Mouse (Mus musculus) forebrain, embryonic 15.5 days (tissue): ENCODE data around the gene Tjp2. TPM values are rescaled to one million over a fixed set of nuclear protein-coding genes. Genes with fewer than 3 reads are reported as not detected.
"Not testable (repeated sequence)": the region's sequence is repeated elsewhere in the genome, so short reads cannot be mapped to it uniquely, and the experiment has no call there.

Source experiments
- ATAC-seq: fragments of 200-750 bp; cut with Nextera tagmentation; replicated peaks from 2 replicates; pipeline ENCODE4 v1.8.0; 2017; ENCODE audit warnings: mild to moderate bottlenecking, moderate TSS enrichment, moderate library complexity
- H3K27ac ChIP-seq: fragments of 300-500 bp; sonication (generic); replicated peaks from 2 replicates; pipeline ENCODE4 v1.5.1; 2015; ENCODE audit warnings: mild to moderate bottlenecking, inconsistent platforms
- H3K27me3 ChIP-seq: fragments of 300-500 bp; sonication (generic); 2 replicates; pipeline ENCODE4 v1.6.1; 2015; ENCODE audit warnings: inconsistent platforms
- H3K36me3 ChIP-seq: fragments of 300-500 bp; sonication (generic); 2 replicates; pipeline ENCODE4 v1.6.1; 2015; ENCODE audit warnings: mild to moderate bottlenecking, inconsistent platforms
- H3K4me1 ChIP-seq: fragments of 300-500 bp; sonication (generic); 2 replicates; pipeline ENCODE4 v1.6.1; 2015; ENCODE audit warnings: inconsistent platforms
- H3K4me2 ChIP-seq: fragments of 300-500 bp; sonication (generic); replicated peaks from 2 replicates; pipeline ENCODE4 v1.6.1; 2015; ENCODE audit warnings: mild to moderate bottlenecking, inconsistent platforms
- H3K4me3 ChIP-seq: fragments of 300-500 bp; sonication (generic); 2 replicates; pipeline ENCODE4 v1.5.1; 2015; ENCODE audit warnings: mild to moderate bottlenecking, inconsistent platforms
- H3K9ac ChIP-seq: fragments of 300-500 bp; sonication (generic); replicated peaks from 2 replicates; pipeline ENCODE4 v1.6.1; 2015; ENCODE audit warnings: mild to moderate bottlenecking, inconsistent platforms
- H3K9me3 ChIP-seq: fragments of 300-500 bp; sonication (generic); 2 replicates; pipeline ENCODE4 v1.6.1; 2016; ENCODE audit warnings: inconsistent platforms
- WGBS: fragments of 180-500 bp; shearing (Covaris S2); methylation state at CpG from one replicate; pipeline ENCODE4 v1.1.7; 2015; ENCODE audit warnings: mixed read lengths; 5-methylcytosine and 5-hydroxymethylcytosine counted together
- polyA plus RNA-seq: library from polyadenylated mRNA; unstranded; fragments of >200 nt; fragmentation: Nextera tagmentation; extraction: Ambion mirVana; gene quantifications from 2 replicates; pipeline ENCODE4 v1.2.1, GENCODE M21; 2015

Tjp2 gene
- polyA plus RNA-seq, 1 experiment from 2014 or later: 11.9 TPM

GRCm38 (mm10) chr19:24253657-24254260 lies 28.9 kb upstream of the Tjp2 start:
- Histone ChIP-seq H3K9ac (no peak overlapping the region), H3K9me3 (no peaks in the 10 kb centered on the region), H3K36me3 (no peaks in the 10 kb centered on the region), H3K27me3 (no peaks in the 10 kb centered on the region; the same call in 1 of the 2 replicates), H3K4me1 (peaks cover 7% of the 10 kb centered on the region), H3K4me3 (no peak overlapping the region), H3K27ac (no peak overlapping the region), H3K4me2 (no peak overlapping the region)
- ATAC-seq: no peak
- whole genome bisulfite sequencing: 17% methylated on average over 9 of the region's 9 CpGs

DNA sequence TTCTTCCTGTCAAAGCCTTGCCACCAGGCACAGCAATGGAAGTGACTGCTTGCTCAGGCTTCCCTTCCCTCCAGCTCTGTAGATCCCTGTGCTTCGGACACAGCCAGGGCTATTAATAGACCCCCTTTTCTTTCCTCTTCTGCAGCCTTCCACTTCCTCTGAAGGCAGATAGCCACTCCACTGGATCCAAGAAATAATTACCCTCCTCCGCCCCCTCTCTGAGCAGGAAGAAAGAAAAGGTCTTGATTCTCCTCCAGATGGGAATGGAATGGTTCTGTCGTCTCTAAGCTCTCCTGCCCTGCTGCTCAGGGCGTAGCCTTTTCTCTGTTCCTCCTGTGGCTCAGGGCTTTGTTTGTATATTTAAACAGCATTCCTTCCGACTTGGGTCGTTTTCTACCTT lies 27.0 kb upstream of the Tjp2 start:
- no peak overlapping the region for H3K4me3 ChIP-seq
- H3K9ac ChIP-seq: no peak overlapping the region
- 12% methylated on average over 6 of the region's 6 CpGs for whole genome bisulfite sequencing
- H3K36me3 ChIP-seq: no peaks in the 10 kb centered on the region
- H3K4me2 ChIP-seq: no peak overlapping the region
- H3K27ac ChIP-seq: no peak overlapping the region
- H3K4me1 ChIP-seq: peaks cover 7% of the 10 kb centered on the region
- H3K9me3 ChIP-seq: no peaks in the 10 kb centered on the region
- ATAC-seq: no peak
- H3K27me3 ChIP-seq: no peaks in the 10 kb centered on the region; the same call in 1 of the 2 replicates

GRCm38 (mm10) chr19:24243340-24243739 lies 18.5 kb upstream of the Tjp2 start:
- no peak overlapping the region for H3K9ac ChIP-seq
- no peak overlapping the region for H3K27ac ChIP-seq
- H3K4me2 ChIP-seq: no peak overlapping the region
- H3K9me3 ChIP-seq: no peaks in the 10 kb centered on the region
- WGBS: 82% methylated on average over 6 of the region's 6 CpGs
- H3K4me3 ChIP-seq: no peak overlapping the region
- no peak for ATAC-seq
- H3K4me1 ChIP-seq: no peaks in the 10 kb centered on the region
- H3K27me3 ChIP-seq: no peaks in the 10 kb centered on the region
- no peaks in the 10 kb centered on the region for H3K36me3 ChIP-seq

- H3K27ac ChIP-seq: no peak overlapping the region
- H3K4me1 ChIP-seq: no peaks in the 10 kb centered on the region
- H3K4me2 ChIP-seq: no peak overlapping the region
- H3K9ac ChIP-seq: no peak overlapping the region
- no peak overlapping the region for H3K4me3 ChIP-seq
- 42% methylated on average over 14 of the region's 14 CpGs for WGBS
- no peaks in the 10 kb centered on the region for H3K27me3 ChIP-seq
- ATAC-seq: no peak
- no peaks in the 10 kb centered on the region for H3K9me3 ChIP-seq
- no peaks in the 10 kb centered on the region for H3K36me3 ChIP-seq
Measured at GRCm38 (mm10) chr19:24241799-24242546, 17.1 kb upstream of the Tjp2 start.

DNA sequence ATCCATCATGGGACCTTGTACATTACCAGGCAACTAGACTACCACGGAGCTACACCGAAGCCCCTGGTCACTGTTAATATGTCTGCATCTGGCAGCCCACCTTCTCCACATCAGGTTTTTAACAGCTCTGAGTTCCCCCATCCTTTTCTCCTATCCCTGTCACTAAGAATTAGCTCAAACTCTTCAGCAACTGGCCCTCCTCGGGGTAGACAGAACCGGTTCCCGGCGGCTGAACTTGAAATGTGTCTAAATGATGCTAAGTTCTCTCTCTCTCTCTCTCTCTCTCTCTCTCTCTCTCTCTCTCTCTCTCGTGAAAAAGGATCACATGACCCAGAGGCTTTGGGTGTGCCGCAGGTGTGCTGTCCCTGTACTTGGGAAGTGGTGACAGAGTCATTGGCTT lies 16.4 kb upstream of the Tjp2 start:
- no peak overlapping the region for H3K9ac ChIP-seq
- no peak overlapping the region for H3K4me2 ChIP-seq
- ATAC-seq: no peak
- H3K36me3 ChIP-seq: no peaks in the 10 kb centered on the region
- no peaks in the 10 kb centered on the region for H3K9me3 ChIP-seq
- H3K27me3 ChIP-seq: no peaks in the 10 kb centered on the region
- no peaks in the 10 kb centered on the region for H3K4me1 ChIP-seq
- no peak overlapping the region for H3K4me3 ChIP-seq
- 90% methylated on average over 8 of the region's 8 CpGs for WGBS
- H3K27ac ChIP-seq: no peak overlapping the region

GRCm38 (mm10) chr19:24238011-24238410 lies 13.2 kb upstream of the Tjp2 start:
- Histone ChIP-seq H3K9ac (no peak overlapping the region), H3K4me1 (no peaks in the 10 kb centered on the region), H3K27ac (no peak overlapping the region), H3K4me2 (no peak overlapping the region), H3K9me3 (no peaks in the 10 kb centered on the region), H3K36me3 (no peaks in the 10 kb centered on the region), H3K4me3 (no peak overlapping the region), H3K27me3 (no peaks in the 10 kb centered on the region)
- ATAC-seq: no peak
- 90% methylated on average over 4 of the region's 4 CpGs for WGBS

DNA sequence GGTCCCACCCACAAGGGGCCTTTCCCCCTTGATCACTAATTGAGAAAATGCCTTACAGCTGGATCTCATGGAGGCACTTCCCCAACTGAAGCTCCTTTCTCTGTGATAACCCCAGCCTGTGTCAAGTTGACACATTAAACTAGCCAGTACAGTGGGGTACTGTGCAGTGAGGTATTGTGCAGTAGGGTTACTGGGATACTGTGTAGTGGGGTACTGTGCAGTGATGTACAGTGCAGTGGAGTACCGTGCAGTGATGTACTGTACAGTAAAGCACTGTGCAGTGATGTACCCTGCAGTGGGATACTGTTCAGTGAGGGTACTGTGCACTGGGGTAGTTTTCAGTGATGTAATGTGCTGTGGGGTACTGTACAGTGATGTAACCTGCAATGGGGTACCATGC lies 7.5 kb upstream of the Tjp2 start:
- ATAC-seq: not testable (repeated sequence)
- 94% methylated on average over 1 of the region's 1 CpGs for WGBS

GRCm38 (mm10) chr19:24225305-24225696 lies 471 bp upstream of the Tjp2 start:
- Histone ChIP-seq H3K27ac (no peak overlapping the region), H3K9ac (no peak overlapping the region), H3K4me3 (peak overlapping the region; percentile 47), H3K4me1 (peaks cover 14% of the 10 kb centered on the region), H3K36me3 (no peaks in the 10 kb centered on the region), H3K4me2 (peak overlapping the region; percentile 92), H3K9me3 (no peaks in the 10 kb centered on the region), H3K27me3 (peaks cover 13% of the 10 kb centered on the region)
- ATAC-seq: no peak
- WGBS: 1% methylated on average over 17 of the region's 17 CpGs

More for the DNA sequence above, 7.5 kb upstream of the Tjp2 start:
- not testable (repeated sequence) for H3K4me3 ChIP-seq, H3K9me3 ChIP-seq, H3K4me2 ChIP-seq, H3K4me1 ChIP-seq, H3K36me3 ChIP-seq, H3K27me3 ChIP-seq, H3K9ac ChIP-seq, H3K27ac ChIP-seq

DNA sequence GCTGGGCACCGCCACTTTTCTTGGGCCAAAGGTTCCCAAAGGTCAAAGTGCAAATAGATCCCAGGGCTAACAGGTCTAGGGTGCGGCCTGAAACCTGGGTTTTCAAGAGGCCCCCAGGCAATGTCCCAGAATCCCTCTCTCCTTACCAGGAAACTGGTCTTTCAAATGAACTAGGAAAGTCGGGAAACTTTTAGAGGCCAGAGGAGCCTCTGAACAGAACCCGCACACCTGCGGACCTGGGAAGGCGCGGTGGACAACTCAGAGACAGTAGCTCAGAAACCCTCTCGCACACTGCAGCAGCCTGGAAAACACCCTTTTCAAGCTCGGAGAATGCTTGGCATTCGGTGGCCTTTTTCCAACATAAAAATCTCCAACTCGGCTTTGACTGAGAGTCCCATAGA lies 979 bp downstream of the Tjp2 start:
- H3K4me1 ChIP-seq: peaks cover 14% of the 10 kb centered on the region
- peak overlapping the region; percentile 92 for H3K4me2 ChIP-seq
- peaks cover 13% of the 10 kb centered on the region for H3K27me3 ChIP-seq
- H3K36me3 ChIP-seq: no peaks in the 10 kb centered on the region
- peak overlapping the region; percentile 47 for H3K4me3 ChIP-seq
- H3K9ac ChIP-seq: no peak overlapping the region
- no peak overlapping the region for H3K27ac ChIP-seq
- no peak for ATAC-seq
- 20% methylated on average over 11 of the region's 11 CpGs for WGBS
- H3K9me3 ChIP-seq: no peaks in the 10 kb centered on the region

DNA sequence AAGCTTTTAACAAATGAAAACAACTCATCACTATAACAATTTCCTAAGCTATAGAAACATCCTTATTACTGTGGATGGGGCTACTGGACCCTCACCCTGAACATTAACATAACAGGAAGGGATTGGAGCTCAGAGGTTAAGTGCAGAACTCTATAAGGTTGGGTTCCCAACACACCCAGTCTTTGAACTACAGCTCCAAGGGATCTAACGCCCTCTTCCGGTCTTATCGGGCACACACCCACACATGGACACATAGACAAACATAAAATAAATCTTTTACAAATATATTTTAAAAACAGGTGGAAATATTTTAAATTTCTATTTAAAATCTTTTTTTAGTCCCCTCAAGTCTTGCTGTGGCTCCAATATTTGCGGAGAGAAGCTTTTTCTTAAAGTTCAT lies 3.4 kb downstream of the Tjp2 start:
- no peak for ATAC-seq
- Histone ChIP-seq H3K9ac (no peak overlapping the region), H3K4me3 (no peak overlapping the region), H3K27ac (no peak overlapping the region), H3K9me3 (no peaks in the 10 kb centered on the region), H3K27me3 (peaks cover 13% of the 10 kb centered on the region), H3K4me1 (peaks cover 14% of the 10 kb centered on the region), H3K4me2 (no peak overlapping the region), H3K36me3 (no peaks in the 10 kb centered on the region)
- 83% methylated on average over 4 of the region's 4 CpGs for WGBS

DNA sequence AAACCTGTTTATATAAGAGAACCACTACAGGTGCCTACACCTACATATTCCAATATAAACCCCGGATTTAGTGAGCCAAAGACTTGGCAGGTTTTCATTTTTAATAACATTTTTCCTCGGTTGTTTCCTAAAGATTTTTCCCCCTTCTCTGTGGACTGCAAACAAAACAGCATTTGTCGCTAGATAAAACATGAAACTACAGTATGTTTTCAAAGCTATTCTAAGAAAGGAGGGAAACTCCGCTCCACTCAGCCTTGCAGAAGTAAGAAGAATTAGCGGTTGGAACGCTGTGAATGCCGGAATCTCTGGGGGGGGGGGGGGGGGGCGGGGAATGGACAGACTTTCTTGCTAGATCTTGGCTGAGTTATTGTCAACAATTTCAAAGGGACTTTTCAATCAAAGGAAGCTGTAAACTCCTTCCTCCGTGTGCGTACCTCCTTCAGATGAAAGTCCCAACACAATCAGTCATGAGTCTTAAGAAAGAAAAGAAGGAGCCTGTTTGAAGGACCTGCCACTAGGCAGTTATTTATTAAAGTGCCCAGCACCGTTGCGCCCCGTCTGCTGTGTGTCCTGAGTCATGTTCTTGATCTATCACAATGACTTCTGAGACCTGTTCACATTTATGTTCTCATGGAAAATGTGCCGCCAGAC lies 3.9 kb downstream of the Tjp2 start:
- Histone ChIP-seq H3K27me3 (peaks cover 13% of the 10 kb centered on the region), H3K36me3 (no peaks in the 10 kb centered on the region), H3K4me2 (no peak overlapping the region), H3K9ac (no peak overlapping the region), H3K27ac (no peak overlapping the region), H3K4me1 (peaks cover 14% of the 10 kb centered on the region), H3K4me3 (no peak overlapping the region), H3K9me3 (no peaks in the 10 kb centered on the region)
- 10% methylated on average over 14 of the region's 14 CpGs for WGBS
- ATAC-seq: no peak

- no peak overlapping the region for H3K27ac ChIP-seq
- no peaks in the 10 kb centered on the region for H3K36me3 ChIP-seq
- H3K9me3 ChIP-seq: no peaks in the 10 kb centered on the region
- H3K4me2 ChIP-seq: no peak overlapping the region
- no peak overlapping the region for H3K4me3 ChIP-seq
- H3K9ac ChIP-seq: no peak overlapping the region
- WGBS: 63% methylated on average over 9 of the region's 9 CpGs
- H3K4me1 ChIP-seq: no peaks in the 10 kb centered on the region; the same call in none of the 2 replicates
- peaks cover 9% of the 10 kb centered on the region; the same call in 1 of the 2 replicates for H3K27me3 ChIP-seq
- no peak for ATAC-seq
Measured at GRCm38 (mm10) chr19:24219011-24219410, 5.8 kb downstream of the Tjp2 start.
